Mouse (Mus musculus) splenic B cell, adult 2 months (primary cell): ENCODE measurements around the gene Mcl1.

Experiments
- DNase-seq: peaks from one replicate; pipeline ENCODE4 v3.0.0-alpha.2; 2011; ENCODE audit warnings: low read depth, low spot score
- H3K27me3 ChIP-seq: 2 replicates; pipeline ENCODE4 v1.6.1; 2012; ENCODE audit warnings: mild to moderate bottlenecking, low read length, moderate library complexity, mixed read lengths; ENCODE audit not compliant: control insufficient read depth, poor library complexity, insufficient read depth, severe bottlenecking
- H3K36me3 ChIP-seq: 2 replicates; pipeline ENCODE4 v1.6.1; 2012; ENCODE audit warnings: mild to moderate bottlenecking, low read length, moderate library complexity, mixed read lengths; ENCODE audit not compliant: control insufficient read depth, poor library complexity, insufficient read depth, severe bottlenecking

Gene Mcl1

GRCm38 (mm10) chr3:95657108-95657507, 1.5 kb upstream of the Mcl1 start:
- Histone ChIP-seq H3K36me3 (peaks cover 23% of the 10 kb centered on the region), H3K27me3 (no peaks in the 10 kb centered on the region)
- no peak for DNase-seq

GRCm38 (mm10) chr3:95657711-95658110, 877 bp upstream of the Mcl1 start:
- Histone ChIP-seq H3K36me3 (peaks cover 24% of the 10 kb centered on the region), H3K27me3 (no peaks in the 10 kb centered on the region)
- no peak for DNase-seq

GRCm38 (mm10) chr3:95658868-95659712, 502 bp downstream of the Mcl1 start:
- Histone ChIP-seq H3K27me3 (no peaks in the 10 kb centered on the region), H3K36me3 (peaks cover 30% of the 10 kb centered on the region)
- peak; percentile 82 for DNase-seq

GRCm38 (mm10) chr3:95659948-95660347, 1.4 kb downstream of the Mcl1 start:
- peaks cover 35% of the 10 kb centered on the region for H3K36me3 ChIP-seq
- H3K27me3 ChIP-seq, result no peaks in the 10 kb centered on the region
- no peak for DNase-seq

- H3K27me3 ChIP-seq, result no peaks in the 10 kb centered on the region
- DNase-seq, result no peak
These were observed 2.3 kb downstream of the Mcl1 start for GRCm38 (mm10) chr3:95660788-95661478.

GRCm38 (mm10) chr3:95661945-95662715, 3.5 kb downstream of the Mcl1 start:
- DNase-seq, result peak; percentile 64
- peaks cover 39% of the 10 kb centered on the region for H3K36me3 ChIP-seq

More at GRCm38 (mm10) chr3:95660788-95661478, 2.3 kb downstream of the Mcl1 start:
- peaks cover 38% of the 10 kb centered on the region for H3K36me3 ChIP-seq

GRCm38 (mm10) chr3:95662724-95663449, 4.3 kb downstream of the Mcl1 start:
- Histone ChIP-seq H3K36me3 (peaks cover 39% of the 10 kb centered on the region), H3K27me3 (no peaks in the 10 kb centered on the region)
- no peak for DNase-seq

More at GRCm38 (mm10) chr3:95661945-95662715, 3.5 kb downstream of the Mcl1 start:
- no peaks in the 10 kb centered on the region for H3K27me3 ChIP-seq

GRCm38 (mm10) chr3:95663486-95663885, 4.9 kb downstream of the Mcl1 start:
- Histone ChIP-seq H3K36me3 (peaks cover 39% of the 10 kb centered on the region), H3K27me3 (no peaks in the 10 kb centered on the region)
- DNase-seq, result no peak

GRCm38 (mm10) chr3:95663969-95664608, 5.5 kb downstream of the Mcl1 start:
- H3K36me3 ChIP-seq, result peaks cover 37% of the 10 kb centered on the region
- no peaks in the 10 kb centered on the region for H3K27me3 ChIP-seq
- peak; percentile 39 for DNase-seq

GRCm38 (mm10) chr3:95664940-95665352, 6.4 kb downstream of the Mcl1 start:
- Histone ChIP-seq H3K27me3 (no peaks in the 10 kb centered on the region), H3K36me3 (peaks cover 30% of the 10 kb centered on the region)
- DNase-seq, result peak; percentile 39

GRCm38 (mm10) chr3:95666124-95666844, 7.7 kb downstream of the Mcl1 start:
- Histone ChIP-seq H3K27me3 (no peaks in the 10 kb centered on the region), H3K36me3 (peaks cover 20% of the 10 kb centered on the region)
- DNase-seq, result no peak

- DNase-seq, result no peak
- H3K36me3 ChIP-seq, result peaks cover 16% of the 10 kb centered on the region
- H3K27me3 ChIP-seq, result no peaks in the 10 kb centered on the region
These were observed 8.9 kb downstream of the Mcl1 start for GRCm38 (mm10) chr3:95667521-95667920.

GRCm38 (mm10) chr3:95668026-95668425, 9.4 kb downstream of the Mcl1 start:
- DNase-seq, result no peak
- Histone ChIP-seq H3K36me3 (peaks cover 14% of the 10 kb centered on the region), H3K27me3 (no peaks in the 10 kb centered on the region)
